Mouse (Mus musculus) CH12.LX (cell line): ENCODE data around the gene Chaf1b.

Source experiments
- CTCF ChIP-seq, 2 experiments: IDR thresholded peaks in 1 of 2; conservative IDR thresholded peaks in 1 of 2; 2 replicates each; pipeline ENCODE4 v1.5.1; 2011 to 2012; ENCODE audit warnings: low read depth in 2 of 2, low read length in 2 of 2, improper control_type of control experiment in 1 of 2, inconsistent platforms in 1 of 2, mild to moderate bottlenecking in 1 of 2, moderate library complexity in 1 of 2
- HCFC1 ChIP-seq: IDR thresholded peaks from 2 replicates; pipeline ENCODE4 v1.6.1; 2012; ENCODE audit warnings: low read depth, mild to moderate bottlenecking, inconsistent platforms, low read length, improper control_type of control experiment
- JUND ChIP-seq: conservative IDR thresholded peaks from 2 replicates; pipeline ENCODE4 v1.6.1; 2011; ENCODE audit warnings: low read depth, low read length, improper control_type of control experiment
- MAFK ChIP-seq: IDR thresholded peaks from 2 replicates; pipeline ENCODE4 v1.6.1; 2011; ENCODE audit warnings: low read length, improper control_type of control experiment; ENCODE audit not compliant: insufficient replicate concordance
- MXI1 ChIP-seq: IDR thresholded peaks from 2 replicates; pipeline ENCODE4 v1.6.1; 2011; ENCODE audit warnings: mild to moderate bottlenecking, low read depth, low read length, improper control_type of control experiment
- POLR2A ChIP-seq: IDR thresholded peaks from 2 replicates; pipeline ENCODE4 v1.6.1; 2011; ENCODE audit warnings: low read depth, mild to moderate bottlenecking, improper control_type of control experiment, low read length
- SIN3A ChIP-seq: IDR thresholded peaks from 2 replicates; pipeline ENCODE4 v1.6.1; 2012; ENCODE audit warnings: low read length, improper control_type of control experiment, inconsistent platforms
- TBP ChIP-seq: conservative IDR thresholded peaks from 2 replicates; pipeline ENCODE4 v1.6.1; 2011; ENCODE audit warnings: low read depth, low read length, improper control_type of control experiment
- USF1 ChIP-seq: IDR thresholded peaks from 2 replicates; pipeline ENCODE4 v1.6.1; 2014; ENCODE audit warnings: low read depth, mild to moderate bottlenecking, inconsistent platforms, low read length, improper control_type of control experiment
- USF2 ChIP-seq: conservative IDR thresholded peaks from 2 replicates; pipeline ENCODE4 v1.6.1; 2011; ENCODE audit warnings: low read depth, low read length, improper control_type of control experiment

GRCm38 (mm10) chr16:93859967-93860366 lies 23.7 kb upstream of the Chaf1b start:
- no peak for TF ChIP-seq POLR2A
- TF ChIP-seq MXI1: no peak
- TF ChIP-seq HCFC1: no peak
- no peak for TF ChIP-seq TBP
- no peak for TF ChIP-seq USF1
- no peak for TF ChIP-seq CTCF (conservative IDR thresholded peaks at IDR 0.05 in 1 of 2, IDR thresholded peaks at IDR 0.05 in 1 of 2; ENCODE audit: low read depth in 2 of 2, low read length in 2 of 2)
- no peak for TF ChIP-seq MAFK
- no peak for TF ChIP-seq SIN3A
- no peak for TF ChIP-seq JUND
- no peak for TF ChIP-seq USF2
